Mouse (Mus musculus) liver, postnatal 0 days (tissue): ENCODE results near the gene Zfhx2.

Experiments used
- CTCF ChIP-seq: sonication (generic); IDR thresholded peaks from 2 replicates; pipeline ENCODE4 v1.5.1; 2016; ENCODE audit warnings: antibody characterized with exemption, low read depth
- EP300 ChIP-seq: IDR thresholded peaks from 2 replicates; pipeline ENCODE4 v1.6.1; 2016; ENCODE audit warnings: antibody characterized with exemption, low read depth, mild to moderate bottlenecking

GRCm38 (mm10) chr14:55105836-55106809 lies 14.0 kb upstream of the Zfhx2 start, which contains the start of gene Ap1g2:
- TF ChIP-seq EP300 = no peak
- peak; percentile 30 for TF ChIP-seq CTCF
